Mouse (Mus musculus): ENCODE data around the gene B4galnt2.
"Not testable (repeated sequence)": the region's sequence is repeated elsewhere in the genome, so short reads cannot be mapped to it uniquely, and the experiment has no call there.

The B4galnt2 gene

DNA sequence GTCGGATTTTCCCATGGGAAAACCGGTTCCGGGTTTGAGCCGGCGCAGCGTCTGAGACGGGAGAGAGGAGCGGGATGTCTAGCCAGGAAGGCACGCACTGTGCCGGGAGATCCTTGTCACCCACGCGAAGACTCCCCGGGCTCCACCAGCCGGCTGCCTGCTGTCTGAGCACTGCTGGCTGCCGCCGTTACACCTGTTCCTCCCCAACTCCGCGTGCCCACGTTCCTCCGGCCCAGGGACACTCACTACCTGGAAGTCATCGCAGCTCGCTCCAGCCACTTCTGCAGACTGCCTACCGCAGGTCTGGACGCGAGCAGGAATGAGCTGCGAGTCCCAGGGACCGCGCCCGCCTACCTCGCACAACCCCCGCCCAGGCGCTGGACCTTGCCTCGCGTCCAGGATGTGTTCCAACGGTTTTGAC lies at the start of gene B4galnt2:
Gene B4galnt2, minus strand, starts transcription at position 321 of the 421 bp plus-strand sequence.
- no peak for DNase-seq (ENCODE audit: low read depth)

DNA sequence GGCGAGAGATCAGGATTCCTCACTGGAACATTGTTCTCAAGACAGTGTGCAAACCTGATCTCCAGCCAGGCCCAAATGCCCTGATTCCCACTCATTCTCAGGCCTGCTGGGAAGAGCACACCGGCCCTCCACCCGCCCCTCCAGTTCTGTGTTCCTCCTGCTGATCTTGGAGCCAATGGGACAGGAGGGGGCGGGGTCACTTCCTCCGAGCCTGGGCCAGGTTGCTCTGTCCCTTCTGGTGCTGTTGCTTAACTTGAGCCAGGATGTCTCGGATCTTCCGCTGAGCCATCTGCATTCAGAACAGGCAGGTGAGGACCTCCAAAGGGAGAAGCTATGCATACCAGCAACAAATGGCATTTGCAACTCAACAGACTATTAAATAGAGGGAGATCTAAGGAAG lies 48.6 kb upstream of the B4galnt2 start:
- no peak for DNase-seq (ENCODE audit: low read depth)

DNA sequence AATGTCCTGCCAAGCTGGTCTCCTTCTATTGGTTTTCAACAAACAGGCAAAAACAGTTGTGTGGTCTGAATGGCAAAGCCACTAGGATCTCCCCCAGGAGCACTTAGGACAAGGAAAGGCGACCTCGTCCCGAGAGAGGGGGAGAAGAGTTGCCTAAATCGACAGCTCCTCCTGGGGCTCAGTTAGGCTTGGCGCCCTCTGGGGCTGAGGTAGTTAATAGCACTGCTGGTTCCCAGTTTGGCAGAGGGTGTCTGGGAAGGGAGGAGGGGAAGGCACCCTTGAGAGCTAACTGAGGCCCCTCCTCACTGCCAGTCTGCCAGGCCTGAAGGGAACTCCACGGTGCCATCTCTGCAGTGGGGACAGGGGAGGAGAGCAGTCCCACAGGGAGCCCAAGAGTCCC lies 44.5 kb upstream of the B4galnt2 start:
- DNase-seq (ENCODE audit: low read depth) = peak; percentile 19

DNA sequence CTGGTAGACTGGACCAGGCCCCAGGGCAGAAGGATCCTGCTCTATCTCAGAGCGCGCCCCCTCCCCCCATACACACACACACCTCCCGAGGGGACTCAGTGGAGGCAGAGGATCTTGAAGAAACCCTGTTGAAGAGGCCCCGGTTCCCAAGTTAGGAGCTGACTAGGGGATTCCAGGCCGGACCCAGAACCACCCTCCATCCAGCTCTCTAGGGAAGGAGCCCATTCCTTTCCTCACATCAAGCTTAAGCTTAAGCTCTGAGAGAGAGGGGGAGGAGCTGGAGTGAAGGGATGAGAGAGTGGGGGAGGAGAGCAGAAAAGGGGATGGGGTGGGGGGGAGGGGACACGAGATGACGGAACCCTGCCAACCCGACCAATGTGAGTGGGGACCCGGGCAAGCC lies 43.6 kb upstream of the B4galnt2 start:
- no peak for DNase-seq (ENCODE audit: low read depth)

DNA sequence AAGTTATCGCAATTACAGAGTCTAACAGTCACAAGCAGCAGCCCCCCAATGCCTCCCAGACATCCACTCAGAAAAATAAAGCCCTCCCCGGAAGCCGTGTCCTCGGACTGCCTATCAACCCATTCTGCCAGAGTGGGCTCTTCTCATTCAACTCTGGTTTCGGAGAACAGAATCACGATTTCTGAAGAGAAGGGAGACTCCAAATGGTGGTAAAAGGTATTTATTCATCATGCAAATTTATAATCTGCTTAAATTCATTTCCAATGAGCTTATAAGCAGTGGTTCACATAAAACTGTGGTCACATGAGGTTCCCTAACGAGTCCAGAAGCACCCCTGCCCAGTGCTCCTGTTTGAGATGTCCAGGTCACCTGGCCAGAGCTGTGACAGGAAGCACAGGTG lies 42.7 kb upstream of the B4galnt2 start:
- no peak for DNase-seq (ENCODE audit: low read depth)

DNA sequence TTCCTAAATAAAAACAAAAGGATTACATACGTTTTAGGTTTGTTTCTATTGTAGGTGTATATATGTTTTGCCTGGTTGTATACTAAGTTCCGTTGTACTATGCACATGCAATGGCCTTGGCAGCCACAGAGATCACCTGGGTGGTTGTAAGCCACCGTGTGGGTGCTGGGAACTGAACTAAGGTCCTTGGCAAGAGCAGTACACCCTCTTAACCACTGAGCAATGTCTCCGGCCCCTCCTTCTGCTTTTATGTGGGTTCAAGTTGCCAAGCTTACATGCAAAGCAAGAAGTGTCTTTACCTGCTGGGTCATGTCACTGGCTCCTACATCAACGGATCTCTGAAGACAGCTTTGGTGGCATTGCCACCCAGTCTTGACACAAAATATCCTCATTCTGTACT lies 38.6 kb upstream of the B4galnt2 start:
- no peak for DNase-seq (ENCODE audit: low read depth)

DNA sequence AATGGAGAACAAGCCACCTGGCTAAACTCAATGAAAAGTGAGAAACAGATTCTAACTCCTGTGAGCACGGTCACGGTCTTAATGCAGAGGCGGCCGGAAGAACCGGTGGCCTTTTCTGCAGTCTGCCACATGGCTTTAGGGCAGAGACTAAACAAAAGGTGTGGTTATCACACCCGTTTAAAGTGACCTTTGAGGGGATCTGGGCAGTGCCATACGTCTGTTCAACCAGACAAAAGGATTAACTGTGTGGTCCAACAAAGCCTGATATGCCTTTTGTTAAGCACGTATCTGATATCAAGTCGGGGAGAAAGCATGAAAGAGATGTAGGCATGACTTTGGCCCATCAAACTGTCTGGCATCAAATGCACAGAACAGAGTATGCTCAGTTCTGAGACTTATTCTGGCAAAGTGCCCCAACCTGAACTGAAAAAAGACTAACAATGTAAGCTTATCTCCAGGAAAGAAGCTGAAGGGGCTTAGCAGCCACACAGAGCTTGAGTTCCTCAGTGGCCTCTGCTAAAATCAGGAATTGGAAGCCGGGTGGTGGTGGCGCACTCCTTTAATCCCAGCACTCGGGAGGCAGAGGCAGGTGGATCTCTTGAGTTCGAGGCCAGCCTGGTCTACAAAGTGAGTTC lies 31.3 kb upstream of the B4galnt2 start:
- DNase-seq (ENCODE audit: low read depth) = no peak

DNA sequence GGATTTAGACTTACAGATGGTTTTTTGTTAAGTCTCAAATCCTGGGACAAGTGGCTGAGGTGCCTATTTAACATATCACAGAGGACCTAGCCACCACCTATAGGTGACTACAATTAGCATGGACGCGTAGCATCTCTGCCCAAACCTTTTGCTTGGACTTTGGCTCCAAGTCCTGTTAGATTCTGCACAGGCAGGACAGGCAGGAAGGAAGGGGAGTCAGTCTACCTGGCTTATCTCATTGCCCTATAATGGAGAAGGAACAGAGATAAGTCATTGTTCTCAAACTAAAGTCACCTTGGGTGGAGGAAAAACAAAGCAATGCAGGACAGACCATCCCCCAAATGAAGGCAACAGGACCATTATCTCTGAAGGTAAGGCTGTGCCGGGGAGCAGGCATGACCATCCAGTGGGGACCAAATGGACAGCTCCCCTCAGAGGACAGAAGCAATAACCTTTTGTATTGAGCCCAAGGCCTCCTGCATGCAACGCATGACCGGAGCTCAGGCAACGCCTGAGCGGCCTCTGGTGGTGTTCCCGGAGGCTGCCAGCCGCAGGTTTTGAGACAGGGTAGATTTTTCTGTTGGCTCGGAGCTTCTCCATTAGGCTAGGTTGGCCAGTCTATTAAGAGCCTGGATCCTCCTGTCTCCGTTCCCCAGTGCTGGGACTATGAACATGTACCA lies 25.3 kb upstream of the B4galnt2 start:
- peak; percentile 60 for DNase-seq (ENCODE audit: low read depth)

DNA sequence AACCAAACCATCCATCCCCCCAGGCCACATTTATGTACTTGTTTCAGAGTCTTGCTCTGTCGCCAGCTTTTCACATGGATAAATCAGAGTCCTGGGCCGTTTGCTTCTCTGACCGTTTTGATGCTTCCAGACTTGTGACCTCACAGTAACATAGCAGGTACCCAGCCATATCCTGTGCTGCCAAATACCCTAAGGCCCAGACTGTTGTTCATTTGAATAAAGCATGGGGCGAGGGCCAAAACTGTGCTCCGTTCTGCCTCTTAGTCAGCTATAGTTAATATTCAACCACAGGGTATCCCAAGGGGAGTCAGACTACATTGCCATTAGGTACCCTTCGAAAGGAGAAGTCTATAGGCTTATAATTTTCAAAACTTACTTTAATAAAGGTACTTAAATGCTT lies 21.7 kb upstream of the B4galnt2 start:
- no peak for DNase-seq (ENCODE audit: low read depth)

DNA sequence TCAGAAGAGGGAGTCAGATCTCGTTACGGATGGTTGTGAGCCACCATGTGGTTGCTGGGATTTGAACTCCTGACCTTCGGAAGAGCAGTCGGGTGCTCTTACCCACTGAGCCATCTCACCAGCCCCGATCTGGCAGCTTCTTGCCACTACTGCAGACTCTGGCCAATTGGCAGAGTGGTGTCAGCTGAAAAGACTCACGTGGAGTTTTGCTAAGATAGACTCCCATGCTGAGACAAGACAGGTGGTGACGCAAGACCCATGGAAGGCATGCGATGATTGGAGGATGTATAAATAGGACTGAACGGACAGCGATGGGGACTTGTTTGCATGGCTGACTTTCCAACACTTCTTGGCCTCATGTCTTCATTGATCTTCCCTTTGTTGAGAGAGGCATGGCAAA lies 17.5 kb upstream of the B4galnt2 start:
- DNase-seq (ENCODE audit: low read depth) = not testable (repeated sequence)

DNA sequence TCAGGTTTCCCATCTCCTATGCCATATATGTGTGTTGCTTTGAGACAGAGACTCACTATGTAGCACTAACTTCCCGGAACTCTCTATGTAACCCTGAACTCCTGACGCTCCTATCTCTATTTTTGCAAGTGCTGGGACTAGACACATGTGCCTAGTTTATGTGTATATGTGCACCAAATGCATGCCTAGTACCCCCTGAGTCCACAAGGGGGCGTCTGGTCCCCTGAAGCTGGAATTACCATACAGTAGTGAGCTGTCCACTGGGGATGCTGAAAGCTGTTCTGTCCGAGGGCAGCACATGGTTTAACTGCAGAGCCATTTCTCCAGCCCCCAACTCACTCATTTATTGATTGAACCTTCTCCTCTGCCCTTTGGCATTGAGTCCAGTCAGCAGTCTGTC lies 11.7 kb upstream of the B4galnt2 start:
- no peak for DNase-seq (ENCODE audit: low read depth)

DNA sequence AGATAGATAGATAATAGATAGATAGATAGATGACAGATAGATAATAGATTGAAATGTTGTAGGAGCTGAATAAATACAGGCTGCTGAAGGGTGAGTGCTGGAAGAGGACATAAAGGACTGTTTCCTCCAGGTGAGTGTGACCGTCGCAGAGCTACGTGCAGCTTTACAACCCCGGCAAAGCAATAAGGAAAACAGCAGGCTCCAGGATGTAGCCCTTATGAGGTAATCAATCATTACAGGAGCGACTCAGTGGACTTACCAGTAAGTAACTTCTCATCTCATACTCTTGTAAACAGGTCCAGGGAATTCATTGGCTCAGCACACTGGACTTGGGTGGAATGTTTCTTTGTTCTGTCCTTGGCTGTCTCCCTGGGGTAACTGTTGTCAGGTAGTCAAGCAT lies 11.3 kb upstream of the B4galnt2 start:
- DNase-seq (ENCODE audit: low read depth) = no peak

DNA sequence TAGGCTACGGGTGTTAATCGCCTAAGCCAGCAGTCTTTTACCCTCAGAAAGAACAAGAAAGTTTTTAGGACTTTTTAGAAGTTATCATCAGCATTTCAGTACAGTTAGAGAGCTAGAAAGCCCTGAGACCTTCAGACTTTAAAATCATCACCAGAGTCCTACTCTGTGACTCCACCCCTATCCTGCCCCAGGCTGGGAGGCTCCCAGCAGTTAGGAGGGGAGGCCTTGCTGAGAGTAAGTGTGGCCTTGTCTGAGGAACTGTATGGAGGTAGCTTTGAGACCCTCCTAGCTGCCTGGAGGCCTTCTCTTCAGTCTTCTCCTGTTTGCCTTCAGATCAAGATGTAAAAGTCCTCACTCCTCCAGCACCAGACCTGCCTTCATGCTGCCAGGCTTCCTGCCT lies 9.5 kb upstream of the B4galnt2 start:
- DNase-seq (ENCODE audit: low read depth) = no peak

DNA sequence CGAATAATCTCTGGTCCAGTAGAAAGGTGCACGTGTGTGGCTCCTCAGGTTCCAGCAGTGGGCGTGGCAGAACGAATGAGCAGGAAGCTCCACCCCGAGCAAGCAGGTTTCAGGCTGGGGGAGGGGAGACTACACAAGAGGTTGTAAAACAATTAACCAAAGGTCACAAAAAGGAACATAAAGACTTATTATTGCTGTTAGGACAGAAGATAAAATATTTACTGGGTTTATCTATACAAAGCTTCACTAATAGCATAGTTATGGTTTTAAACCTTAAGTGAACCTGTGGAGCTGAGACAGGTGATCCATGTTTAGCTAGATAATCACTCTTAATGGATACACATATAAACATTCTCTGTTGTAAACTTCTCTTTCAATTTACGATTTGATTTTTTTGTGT lies 8.8 kb upstream of the B4galnt2 start:
- not testable (repeated sequence) for DNase-seq (ENCODE audit: low read depth)

DNA sequence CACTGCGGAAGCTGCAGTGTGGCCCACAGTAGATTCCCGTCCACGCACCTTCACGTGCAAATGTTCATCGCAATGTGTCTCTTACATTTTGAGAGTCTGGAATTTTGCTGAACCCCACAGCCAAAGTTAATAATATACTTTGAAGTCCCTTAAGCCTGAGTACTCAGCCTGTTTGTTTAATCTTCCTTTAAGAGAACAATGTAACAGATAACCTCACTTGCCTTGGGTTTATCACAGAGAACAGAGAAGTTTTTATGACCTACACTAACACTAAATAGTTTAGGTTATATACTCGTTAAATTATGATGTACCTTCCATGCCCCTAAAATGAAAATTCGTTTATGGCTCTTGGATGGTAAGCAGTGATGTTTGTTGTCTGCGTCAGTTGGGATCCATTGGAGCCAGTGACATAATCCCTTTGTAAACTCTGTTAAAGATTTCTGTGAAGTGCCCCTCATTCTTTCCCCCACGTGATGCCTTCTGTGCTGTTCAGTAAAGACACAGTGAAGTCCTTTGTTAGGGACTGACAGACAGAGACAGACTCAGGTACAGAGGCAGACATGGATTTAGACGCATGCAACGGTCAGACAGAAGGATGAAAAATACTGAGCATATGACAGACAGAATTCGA lies 7.4 kb upstream of the B4galnt2 start:
- DNase-seq (ENCODE audit: low read depth) = no peak

DNA sequence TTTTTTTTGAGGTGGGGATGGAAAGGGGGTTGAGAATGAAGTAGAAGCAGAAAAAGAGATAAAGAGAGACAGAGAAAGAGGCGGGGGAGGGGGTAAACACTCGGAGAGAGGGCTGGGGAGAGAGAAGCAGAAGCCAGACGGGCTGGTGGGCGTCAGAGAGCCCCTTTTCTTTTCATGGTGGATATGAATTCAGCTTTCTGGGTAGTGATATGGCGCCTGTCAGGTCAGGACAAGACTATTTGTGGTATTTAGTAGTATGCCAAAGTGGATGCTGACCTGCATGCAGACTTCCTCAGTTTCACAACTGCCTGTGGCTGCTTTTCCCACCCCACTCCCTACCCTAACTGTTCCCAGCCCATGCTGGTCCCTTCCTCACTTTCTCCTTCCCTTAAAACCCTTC lies 1.7 kb upstream of the B4galnt2 start:
- DNase-seq (ENCODE audit: low read depth) = no peak

DNA sequence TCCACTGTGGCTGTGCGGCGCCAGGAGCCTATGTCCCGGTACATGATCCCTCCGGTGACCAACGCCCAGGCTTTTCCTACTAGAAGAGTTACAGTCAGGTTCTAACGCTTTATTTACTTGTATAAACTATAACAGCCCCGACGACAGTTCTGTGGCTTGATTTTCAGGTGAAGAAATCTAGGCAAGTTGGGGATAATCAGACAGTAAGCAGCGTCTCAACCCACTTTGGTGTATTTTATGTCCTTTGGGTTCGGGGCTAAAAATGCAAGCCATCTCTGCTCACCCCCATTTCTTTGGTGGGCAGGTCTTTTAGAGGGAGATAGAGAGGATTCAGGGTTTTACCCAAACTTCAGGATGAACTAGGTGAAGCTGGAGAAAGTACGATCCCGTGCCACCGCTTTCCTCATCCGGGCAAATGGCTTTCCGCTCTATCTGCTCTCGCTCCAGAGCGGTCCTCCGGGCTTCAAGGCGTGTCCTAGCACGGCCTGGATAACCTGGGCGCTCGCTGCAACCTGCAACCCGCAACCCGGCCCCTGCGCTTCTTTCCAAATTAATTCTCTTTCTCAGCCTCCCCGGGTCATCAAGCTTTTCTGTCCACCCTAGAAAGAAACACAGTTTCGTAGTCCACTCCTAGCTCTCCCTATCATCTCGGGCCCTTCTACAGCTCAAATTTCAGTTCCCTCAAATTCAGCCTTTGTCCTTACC lies 467 bp upstream of the B4galnt2 start:
- no peak for DNase-seq (ENCODE audit: low read depth)

DNA sequence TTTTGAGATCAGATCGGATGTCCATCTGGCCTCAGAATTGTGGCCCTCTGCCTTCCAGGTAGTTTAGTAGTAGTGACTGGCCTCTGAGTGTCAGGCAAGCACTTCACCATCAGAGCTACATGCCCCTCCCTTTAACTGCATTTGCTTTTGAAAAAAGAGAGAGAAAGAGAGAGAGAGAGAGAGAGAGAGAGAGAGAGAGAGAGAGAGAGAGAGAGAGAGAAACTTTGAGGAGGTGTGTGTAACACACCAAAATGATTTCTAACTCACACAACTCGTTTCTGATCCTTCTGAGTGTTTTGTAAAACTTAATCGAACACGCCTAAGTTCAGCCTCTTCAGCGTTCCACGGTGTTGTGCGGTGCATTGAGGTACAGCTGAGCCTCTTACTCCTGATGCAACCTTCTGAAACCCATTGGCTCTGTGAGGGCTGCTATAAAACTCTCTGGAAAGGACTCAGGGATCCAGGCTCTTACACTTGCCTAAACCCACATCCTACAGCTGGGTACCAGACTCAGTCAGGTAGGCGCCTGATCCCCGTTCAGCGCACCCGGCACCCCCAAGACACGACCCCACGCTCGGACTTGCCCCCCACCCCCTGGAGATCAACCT lies 628 bp downstream of the B4galnt2 start:
- no peak for DNase-seq (ENCODE audit: low read depth)

DNA sequence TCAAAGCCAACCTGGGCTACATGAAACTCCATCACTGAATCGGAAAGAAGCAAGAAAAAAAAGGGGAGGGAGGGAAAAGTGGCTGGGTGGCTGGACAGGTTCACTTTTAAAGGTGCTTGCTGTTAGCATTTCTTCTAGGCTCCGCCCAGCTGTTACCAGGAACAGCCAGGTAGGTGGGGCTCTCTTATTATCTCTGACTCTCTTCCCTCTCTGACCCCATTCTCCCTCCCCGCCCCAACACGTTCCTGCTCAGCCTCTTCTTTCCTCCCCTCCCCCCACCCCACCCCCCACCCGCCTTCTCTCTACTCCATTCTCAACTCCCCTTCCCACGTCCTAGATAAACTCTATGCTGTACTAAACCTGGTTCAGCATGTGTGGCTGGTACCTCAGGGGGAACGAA lies 3.1 kb downstream of the B4galnt2 start:
- DNase-seq (ENCODE audit: low read depth) = no peak

DNA sequence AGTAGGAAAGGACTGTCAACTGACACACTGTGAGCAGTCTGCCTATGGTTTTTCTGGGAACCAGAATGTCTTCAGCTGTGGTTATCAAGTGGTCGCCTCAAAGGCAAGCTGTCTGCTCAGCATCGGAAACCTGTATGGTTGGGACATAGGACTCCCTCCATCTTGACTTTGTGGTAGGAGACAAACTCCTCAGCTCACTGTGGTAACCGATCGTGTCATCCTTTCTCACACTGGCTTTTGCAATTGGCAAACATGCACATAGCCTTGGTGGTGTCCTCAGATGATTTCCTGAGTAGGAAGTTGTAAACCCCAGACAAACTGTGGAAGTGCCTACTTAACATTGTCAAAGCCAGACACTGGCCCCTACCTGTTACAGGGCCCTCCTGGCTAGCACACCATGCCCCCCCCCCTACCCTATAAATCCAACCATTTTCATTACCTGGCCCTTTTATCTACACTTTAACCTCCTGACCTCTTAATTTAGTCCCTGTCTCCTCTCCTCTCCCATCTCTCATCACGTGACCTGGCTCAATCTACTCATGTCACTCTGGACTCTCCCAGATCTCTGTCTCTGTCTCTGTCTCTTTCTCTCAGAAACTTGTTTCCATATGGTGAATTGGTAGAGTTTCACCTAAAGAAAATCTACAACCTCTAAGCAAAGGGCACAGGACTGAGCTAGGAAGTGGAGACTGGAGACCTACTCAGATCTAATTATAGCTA lies 6.7 kb downstream of the B4galnt2 start:
- DNase-seq (ENCODE audit: low read depth) = peak; percentile 93

DNA sequence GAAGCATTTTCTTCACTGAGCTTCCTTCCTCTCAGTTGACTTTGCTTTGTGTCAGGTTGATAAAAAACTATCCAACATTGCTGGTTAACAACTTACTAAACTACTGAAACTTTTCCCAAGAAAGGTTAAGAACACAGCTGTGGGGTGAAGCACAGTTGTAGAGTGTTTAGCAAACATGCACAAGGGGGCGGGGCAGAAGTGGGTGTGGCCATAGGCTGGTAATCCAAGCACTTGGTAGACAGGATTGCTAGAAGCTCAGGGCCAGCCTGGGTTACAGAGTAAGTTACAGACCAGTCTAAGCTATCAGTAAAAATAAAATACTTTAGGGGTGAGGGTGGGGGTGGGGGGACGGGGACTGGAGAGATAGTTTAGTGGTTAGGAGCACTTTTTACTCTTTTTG lies 10.4 kb downstream of the B4galnt2 start:
- DNase-seq (ENCODE audit: low read depth) = no peak

All from 416B (cell line).